Mouse (Mus musculus) limb, embryonic 14.5 days (tissue): ENCODE measurements around the gene Kctd6. TPM values are rescaled to one million over a fixed set of nuclear protein-coding genes. Genes with fewer than 3 reads are reported as not detected.

Experiments used
- ATAC-seq: fragments of 200-750 bp; cut with Nextera tagmentation; 2 replicates; pipeline ENCODE4 v1.8.0; 2017; ENCODE audit warnings: low read depth, moderate number of reproducible peaks, moderate TSS enrichment; ENCODE audit not compliant: low FRiP score
- DNase-seq: peaks from one replicate; pipeline ENCODE4 v3.0.0-alpha.2; 2015; ENCODE audit warnings: low spot score
- H3K27ac ChIP-seq: fragments of 300-500 bp; sonication (generic); replicated peaks from 2 replicates; pipeline ENCODE4 v1.5.1; 2014; ENCODE audit warnings: low read depth, mild to moderate bottlenecking, low read length, moderate library complexity, mixed read lengths
- H3K27me3 ChIP-seq: fragments of 300-500 bp; sonication (generic); 2 replicates; pipeline ENCODE4 v1.6.1; 2014; ENCODE audit warnings: low read length, mixed read lengths; ENCODE audit not compliant: control insufficient read depth, insufficient read depth
- H3K36me3 ChIP-seq: fragments of 300-500 bp; sonication (generic); 2 replicates; pipeline ENCODE4 v1.6.1; 2014; ENCODE audit warnings: mild to moderate bottlenecking, low read length, moderate library complexity, mixed read lengths; ENCODE audit not compliant: control insufficient read depth, insufficient read depth
- H3K4me1 ChIP-seq: fragments of 300-500 bp; sonication (generic); 2 replicates; pipeline ENCODE4 v1.6.1; 2014; ENCODE audit warnings: antibody characterized with exemption, low read length, mixed read lengths; ENCODE audit not compliant: control insufficient read depth, insufficient read depth
- H3K4me2 ChIP-seq: fragments of 300-500 bp; sonication (generic); replicated peaks from 2 replicates; pipeline ENCODE4 v1.6.1; 2014; ENCODE audit warnings: low read depth, mild to moderate bottlenecking, low read length, moderate library complexity; ENCODE audit not compliant: severe bottlenecking
- H3K4me3 ChIP-seq: fragments of 300-500 bp; sonication (generic); replicated peaks from 2 replicates; pipeline ENCODE4 v1.5.1; 2014; ENCODE audit warnings: low read length
- H3K9ac ChIP-seq: fragments of 300-500 bp; sonication (generic); 2 replicates; pipeline ENCODE4 v1.6.1; 2014; ENCODE audit warnings: mild to moderate bottlenecking, low read depth, low read length, moderate library complexity; ENCODE audit not compliant: severe bottlenecking
- H3K9me3 ChIP-seq: fragments of 300-500 bp; sonication (generic); 2 replicates; pipeline ENCODE4 v1.6.1; 2016; ENCODE audit warnings: low read length; ENCODE audit not compliant: control insufficient read depth
- POLR2A ChIP-seq: fragments of 200-500 bp; IDR thresholded peaks from 2 replicates; pipeline ENCODE4 v1.8.0; 2012; ENCODE audit warnings: inconsistent platforms, mild to moderate bottlenecking, moderate library complexity, borderline replicate concordance; ENCODE audit not compliant: insufficient read depth, insufficient read length; ENCODE audit errors: extremely low read depth
- WGBS: fragments of 180-500 bp; shearing (Covaris S2); extraction: QIAGEN DNeasy Blood & Tissue Kit; methylation state at CpG from one replicate; pipeline ENCODE4 v1.1.7; 2014; 5-methylcytosine and 5-hydroxymethylcytosine counted together
- polyA plus RNA-seq, 2 experiments: library from polyadenylated mRNA; depleted of rRNA in 1 of 2; stranded (reverse) in 1 of 2; unstranded in 1 of 2; fragments of >200 nt; fragmentation: Nextera tagmentation in 1 of 2; extraction: Ambion mirVana in 1 of 2; gene quantifications; 2 replicates each; pipeline versions ENCODE4 v1.2.1 to v1.2.3; 2012 to 2014

The Kctd6 gene
- polyA plus RNA-seq, 2 experiments: 11.2 to 15.8 TPM

DNA sequence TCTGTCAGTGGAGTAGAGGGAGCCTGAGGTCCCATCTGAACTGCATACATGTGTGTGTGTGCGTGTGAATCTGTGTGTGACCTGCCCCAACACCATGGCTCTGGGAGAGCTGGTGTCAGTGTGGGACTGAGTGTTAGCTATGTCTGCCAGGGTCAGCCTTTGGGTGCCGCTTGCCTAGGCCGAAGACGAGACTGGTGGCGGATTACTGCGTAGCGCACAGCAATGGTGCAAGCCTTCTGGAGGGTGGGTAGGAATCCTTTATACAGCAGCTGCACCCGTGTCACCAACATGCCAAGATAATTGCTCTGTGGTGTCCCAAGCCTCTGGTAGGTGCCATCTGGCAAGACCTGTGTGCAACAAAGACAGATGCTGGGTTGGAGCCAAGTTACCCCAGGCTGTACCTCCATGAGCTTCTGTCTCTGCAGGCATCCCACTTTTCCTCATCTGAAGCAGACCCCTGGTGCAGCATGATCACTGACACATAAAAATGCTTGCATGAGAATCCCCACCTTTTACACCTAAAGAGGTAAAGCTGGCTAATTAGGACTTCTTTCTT, 37.5 kb downstream of the Kctd6 start:
- Histone ChIP-seq H3K27me3 (no peaks in the 10 kb centered on the region), H3K9ac (no peak overlapping the region), H3K4me3 (no peak overlapping the region), H3K4me2 (no peak overlapping the region), H3K27ac (no peak overlapping the region), H3K36me3 (no peaks in the 10 kb centered on the region), H3K4me1 (no peaks in the 10 kb centered on the region), H3K9me3 (no peaks in the 10 kb centered on the region)
- WGBS: 92% methylated on average over 8 of the region's 8 CpGs
- no peak for ATAC-seq
- TF ChIP-seq POLR2A: no peak
- DNase-seq: no peak

DNA sequence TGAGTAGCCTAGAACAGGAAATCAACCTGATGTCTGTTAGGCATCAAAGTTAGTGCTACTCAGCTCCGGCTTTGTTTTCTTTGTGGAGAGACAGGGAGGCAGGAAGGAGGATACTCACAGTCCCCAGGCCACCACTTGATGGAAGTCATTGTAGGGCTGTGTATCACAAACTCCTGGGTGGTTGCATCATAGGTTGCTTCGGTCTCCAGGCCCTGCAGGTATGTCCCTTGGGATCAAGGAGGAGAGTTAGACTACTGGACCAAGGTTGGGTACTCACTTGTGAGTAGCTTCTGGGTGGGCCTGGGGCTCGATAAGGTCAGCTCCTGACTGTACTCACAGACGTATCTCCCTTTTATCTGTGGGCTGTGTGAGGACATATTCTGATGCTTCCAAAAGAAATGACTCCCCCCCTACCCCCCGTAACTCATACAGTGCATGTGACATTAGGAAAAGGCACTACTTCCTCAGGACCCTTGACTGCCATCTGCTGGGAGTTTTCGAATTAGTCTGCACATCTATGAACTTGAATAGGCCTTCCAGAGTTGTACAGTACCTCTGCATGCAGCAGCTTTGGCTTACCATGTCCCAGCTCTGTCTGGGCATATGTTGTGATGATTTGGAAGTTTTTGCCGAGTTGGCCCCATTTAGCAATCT, 41.3 kb downstream of the Kctd6 start:
- DNase-seq (peak; percentile 63), ATAC-seq (peak; percentile 39; the same call in 1 of the 2 replicates)
- TF ChIP-seq POLR2A: no peak
- Histone ChIP-seq H3K27ac (no peak overlapping the region), H3K27me3 (no peaks in the 10 kb centered on the region), H3K4me3 (no peak overlapping the region), H3K36me3 (no peaks in the 10 kb centered on the region), H3K4me1 (no peaks in the 10 kb centered on the region), H3K4me2 (no peak overlapping the region), H3K9me3 (no peaks in the 10 kb centered on the region), H3K9ac (no peak overlapping the region)
- WGBS: 69% methylated on average over 7 of the region's 7 CpGs

DNA sequence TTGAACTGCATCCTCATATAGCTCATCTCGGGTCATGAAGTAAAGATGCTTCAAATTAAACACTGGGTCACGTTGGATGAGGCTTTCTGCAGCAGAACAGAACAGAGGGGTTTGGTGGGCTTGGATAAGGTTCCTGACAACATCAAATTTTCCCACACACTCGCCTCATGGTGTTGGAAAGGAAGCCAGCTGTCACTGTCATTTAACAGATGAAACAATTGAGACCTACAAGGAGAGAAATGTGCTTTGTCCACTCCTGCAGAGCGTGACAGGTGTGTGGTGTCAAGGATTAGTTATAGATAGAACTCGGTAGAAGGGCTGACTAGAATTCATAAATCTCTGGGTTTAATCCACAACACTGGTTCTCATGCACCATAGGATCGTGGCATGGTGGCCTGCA, 42.1 kb downstream of the Kctd6 start:
- peak; percentile 38; the same call in 1 of the 2 replicates for ATAC-seq
- Histone ChIP-seq H3K27ac (no peak overlapping the region), H3K27me3 (no peaks in the 10 kb centered on the region), H3K4me3 (no peak overlapping the region), H3K9ac (no peak overlapping the region), H3K36me3 (no peaks in the 10 kb centered on the region), H3K9me3 (no peaks in the 10 kb centered on the region), H3K4me2 (no peak overlapping the region), H3K4me1 (no peaks in the 10 kb centered on the region)
- TF ChIP-seq POLR2A: no peak
- 77% methylated on average over 6 of the region's 6 CpGs for WGBS
- no peak for DNase-seq

DNA sequence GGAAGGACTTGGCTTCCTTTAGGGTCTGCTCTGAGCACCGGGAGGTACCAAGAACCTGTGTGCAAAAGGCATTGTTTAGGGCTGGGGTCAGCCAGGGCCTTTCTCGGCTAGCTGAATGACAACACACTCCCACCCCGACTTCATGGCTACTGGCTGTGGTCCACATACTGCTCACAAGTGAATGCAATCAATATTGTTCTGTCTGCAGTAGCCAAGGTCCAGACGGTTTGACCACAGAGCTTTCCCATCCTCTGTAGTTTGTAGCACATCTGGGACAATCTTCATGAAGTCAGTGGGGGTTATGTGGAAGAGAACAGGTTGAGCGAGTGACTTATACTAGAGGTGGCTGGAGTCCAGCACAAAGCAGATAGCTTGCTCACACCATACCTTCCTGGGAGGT, 42.9 kb downstream of the Kctd6 start:
- Histone ChIP-seq H3K27me3 (no peaks in the 10 kb centered on the region), H3K4me2 (no peak overlapping the region), H3K9me3 (no peaks in the 10 kb centered on the region), H3K9ac (no peak overlapping the region), H3K36me3 (no peaks in the 10 kb centered on the region), H3K27ac (no peak overlapping the region), H3K4me1 (no peaks in the 10 kb centered on the region), H3K4me3 (no peak overlapping the region)
- DNase-seq (no peak), ATAC-seq (no peak)
- TF ChIP-seq POLR2A: no peak
- 83% methylated on average over 5 of the region's 5 CpGs for WGBS

DNA sequence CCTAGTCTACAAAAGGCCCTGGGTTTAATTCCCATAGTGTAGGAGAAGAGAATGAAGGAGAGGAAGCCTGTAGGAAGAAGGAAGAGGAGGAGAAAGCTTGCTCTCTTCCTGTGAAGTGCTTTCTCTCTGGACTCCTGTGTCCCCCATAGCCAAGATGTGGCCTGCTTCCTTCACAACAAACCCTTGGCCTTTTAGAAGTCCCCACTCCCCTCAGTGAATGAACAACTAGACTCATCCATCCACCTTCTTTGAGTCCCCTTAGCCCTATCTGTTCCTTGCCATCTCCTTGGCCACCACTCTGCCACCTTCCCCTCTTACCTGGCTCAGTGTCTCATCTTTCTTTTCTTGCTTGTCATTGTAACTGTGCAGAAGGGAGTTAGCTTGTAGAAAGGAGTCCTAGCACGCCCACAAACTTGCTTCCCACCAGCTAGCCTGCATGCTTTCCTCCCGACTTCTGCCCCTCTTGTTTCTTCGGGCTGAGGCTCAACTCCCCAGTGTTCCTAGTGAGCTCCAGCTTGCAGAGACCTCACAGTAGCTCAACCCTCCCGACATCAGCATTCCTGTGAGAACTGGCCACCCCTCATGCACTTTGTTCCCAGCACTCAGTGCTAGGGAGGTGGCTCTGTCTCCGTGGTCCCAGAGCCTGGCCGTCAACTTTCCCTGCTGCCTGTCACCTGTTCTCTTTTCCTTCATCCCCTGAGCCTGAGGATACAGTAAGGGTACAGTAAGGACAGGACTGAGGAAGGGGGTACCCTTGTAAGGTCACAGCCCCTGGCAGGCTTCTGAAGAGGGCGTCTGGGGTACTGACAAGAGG, 43.8 kb downstream of the Kctd6 start:
- no peak overlapping the region for H3K27ac ChIP-seq
- no peak overlapping the region for H3K4me3 ChIP-seq
- H3K36me3 ChIP-seq: no peaks in the 10 kb centered on the region
- no peak for TF ChIP-seq POLR2A
- no peaks in the 10 kb centered on the region for H3K4me1 ChIP-seq
- no peaks in the 10 kb centered on the region for H3K27me3 ChIP-seq
- ATAC-seq (no peak), DNase-seq (no peak)
- no peak overlapping the region for H3K4me2 ChIP-seq
- no peak overlapping the region for H3K9ac ChIP-seq
- no peaks in the 10 kb centered on the region for H3K9me3 ChIP-seq
- 52% methylated on average over 7 of the region's 7 CpGs for WGBS
